Mouse (Mus musculus) lung, adult 2 months (tissue): Measurements from ENCODE around the gene Top2a. TPM values are rescaled to one million over a fixed set of nuclear protein-coding genes. Genes with fewer than 3 reads are reported as not detected.
"Not testable (repeated sequence)": the region's sequence is repeated elsewhere in the genome, so short reads cannot be mapped to it uniquely, and the experiment has no call there.

Experiments
- DNase-seq: peaks from one replicate; pipeline ENCODE4 v3.0.0; 2022
- H3K4me1 ChIP-seq: fragments of 200-500 bp; 2 replicates; pipeline ENCODE4 v1.6.1; 2011; ENCODE audit warnings: low read length; ENCODE audit not compliant: control insufficient read depth, insufficient read depth
- H3K4me3 ChIP-seq: fragments of 200-500 bp; replicated peaks from 2 replicates; pipeline ENCODE3; 2011; ENCODE audit warnings: low read depth, mild to moderate bottlenecking, control low read depth, low read length; ENCODE audit errors: extremely low read depth
- CTCF ChIP-seq: fragments of 200-500 bp; IDR thresholded peaks from 2 replicates; pipeline ENCODE4 v1.5.1; 2011; ENCODE audit warnings: mild to moderate bottlenecking, low read length, control low read depth; ENCODE audit not compliant: insufficient read depth
- POLR2A ChIP-seq: fragments of 200-500 bp; IDR thresholded peaks from 2 replicates; pipeline ENCODE4 v1.6.1; 2011; ENCODE audit warnings: low read depth, mild to moderate bottlenecking, control low read depth, low read length, borderline replicate concordance; ENCODE audit errors: extremely low read depth
- WGBS: fragments of 180-500 bp; shearing (Covaris S2); methylation state at CpG from one replicate; pipeline ENCODE4 v1.1.7; 2018; 5-methylcytosine and 5-hydroxymethylcytosine counted together
- polyA plus RNA-seq: library from polyadenylated mRNA; depleted of rRNA; stranded (reverse); fragments of >200 nt; gene quantifications from 2 replicates; pipeline ENCODE4 v1.2.3, GENCODE M21; 2012

Top2a gene
- polyA plus RNA-seq, 1 experiment, result 1.4 TPM

DNA sequence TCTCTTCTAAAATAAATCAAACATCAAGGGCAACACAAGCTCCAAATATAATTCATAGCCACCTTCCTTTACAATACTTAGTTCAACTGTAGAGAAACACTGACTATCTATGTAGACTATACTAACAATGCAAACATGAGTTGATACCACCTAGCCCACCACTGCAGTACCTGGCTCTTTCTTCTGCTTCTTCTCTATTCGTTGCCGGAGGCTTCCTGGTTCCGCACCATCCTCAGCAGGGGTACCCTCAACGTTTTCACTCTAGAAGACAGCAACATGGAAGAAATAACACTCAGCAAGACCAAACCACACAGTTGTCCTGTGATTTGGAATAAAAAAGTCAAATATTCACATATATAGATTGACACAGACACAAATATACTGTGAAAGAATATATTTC, 26.3 kb downstream of the Top2a start:
- TF ChIP-seq CTCF, result no peak
- no peak for TF ChIP-seq POLR2A
- DNase-seq, result no peak
- Histone ChIP-seq H3K4me1 (no peaks in the 10 kb centered on the region), H3K4me3 (no peak overlapping the region)
- 87% methylated on average over 4 of the region's 4 CpGs for WGBS

DNA sequence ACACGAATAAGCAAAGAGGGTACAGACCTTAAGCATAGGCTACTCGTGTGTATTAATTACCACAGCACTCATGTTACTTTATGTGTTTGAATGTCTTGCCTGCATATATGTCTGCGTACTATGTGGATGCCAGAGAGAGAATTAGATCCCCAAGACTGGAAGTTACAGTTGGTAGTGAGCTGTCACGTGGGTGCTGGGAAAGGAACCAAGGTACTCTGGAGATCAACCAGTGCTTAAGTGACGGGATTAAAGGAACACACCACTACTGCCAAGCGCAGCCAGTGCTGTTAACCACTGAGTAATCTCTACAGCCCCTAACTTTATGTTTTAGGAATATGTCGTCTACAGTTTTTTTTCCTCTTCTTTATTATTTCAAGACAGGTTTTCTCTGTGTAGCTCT, 28.0 kb downstream of the Top2a start:
- TF ChIP-seq POLR2A (no peak), CTCF (no peak)
- H3K4me3 ChIP-seq, result no peak overlapping the region
- DNase-seq, result no peak
- H3K4me1 ChIP-seq, result no peaks in the 10 kb centered on the region
- 91% methylated on average over 7 of the region's 7 CpGs for WGBS

DNA sequence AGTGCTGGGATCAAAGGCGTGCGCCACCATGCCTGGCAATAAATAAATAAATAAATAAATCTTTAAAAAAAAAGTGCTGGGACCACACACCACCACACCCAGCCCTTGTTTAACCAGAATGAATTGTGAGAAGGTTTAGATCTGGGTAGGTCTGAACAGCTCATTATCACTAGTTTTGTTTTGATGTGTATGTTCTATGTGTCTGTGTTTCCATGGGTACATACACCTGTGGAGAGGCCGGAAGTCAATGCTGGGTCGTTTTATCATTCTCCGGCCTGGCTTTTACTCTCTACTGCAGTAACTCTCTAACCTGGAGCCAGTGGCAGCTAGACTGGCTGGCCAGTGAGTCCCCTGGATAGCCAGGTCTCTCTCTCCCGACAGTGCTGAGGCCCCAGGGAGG, 33.1 kb downstream of the Top2a start:
- Histone ChIP-seq H3K4me3 (no peak overlapping the region), H3K4me1 (no peaks in the 10 kb centered on the region)
- no peak for DNase-seq
- TF ChIP-seq POLR2A, result no peak
- no peak for TF ChIP-seq CTCF
- 85% methylated on average over 6 of the region's 6 CpGs for WGBS

DNA sequence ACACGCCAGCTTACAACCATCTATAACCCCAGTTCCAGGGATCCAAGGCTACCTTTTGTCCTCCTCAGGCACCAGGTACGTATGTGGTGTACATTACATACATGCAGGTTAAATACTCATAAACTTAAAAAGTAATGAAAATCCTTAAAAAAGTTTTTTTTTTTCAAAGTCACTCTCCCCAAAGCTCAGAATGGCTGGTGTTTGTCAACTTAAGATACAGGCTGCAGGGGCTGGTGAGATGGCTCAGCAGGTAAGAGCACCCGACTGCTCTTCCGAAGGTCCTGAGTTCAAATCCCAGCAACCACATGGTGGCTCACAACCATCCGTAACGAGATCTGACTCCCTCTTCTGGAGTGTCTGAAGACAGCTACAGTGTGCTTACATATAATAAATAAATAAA, 35.7 kb downstream of the Top2a start:
- not testable (repeated sequence) for H3K4me1 ChIP-seq, DNase-seq, H3K4me3 ChIP-seq
- 92% methylated on average over 6 of the region's 6 CpGs for WGBS

DNA sequence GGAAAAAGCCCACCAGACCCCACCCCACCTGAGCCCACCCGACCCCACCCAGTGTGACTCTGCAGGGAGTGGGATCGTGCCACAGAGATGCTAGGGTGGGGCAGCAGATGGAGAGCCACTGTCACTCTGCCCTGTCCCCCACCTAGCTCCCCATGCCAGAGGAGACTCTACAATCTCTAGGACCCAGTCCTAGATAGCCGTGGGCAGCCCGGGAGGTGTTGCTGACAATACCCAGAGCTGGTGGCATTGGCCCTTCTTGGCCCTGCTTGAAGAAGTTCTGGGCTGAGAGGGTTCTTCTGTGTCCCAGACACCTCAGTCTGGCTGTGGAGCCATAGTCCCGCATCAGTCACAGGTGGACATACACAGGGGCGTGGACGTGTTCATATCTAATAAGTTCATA, 38.4 kb downstream of the Top2a start:
- TF ChIP-seq CTCF (no peak), POLR2A (no peak)
- H3K4me3 ChIP-seq, result no peak overlapping the region
- 83% methylated on average over 7 of the region's 7 CpGs for WGBS
- no peak for DNase-seq
- no peaks in the 10 kb centered on the region; the same call in 1 of the 2 replicates for H3K4me1 ChIP-seq

DNA sequence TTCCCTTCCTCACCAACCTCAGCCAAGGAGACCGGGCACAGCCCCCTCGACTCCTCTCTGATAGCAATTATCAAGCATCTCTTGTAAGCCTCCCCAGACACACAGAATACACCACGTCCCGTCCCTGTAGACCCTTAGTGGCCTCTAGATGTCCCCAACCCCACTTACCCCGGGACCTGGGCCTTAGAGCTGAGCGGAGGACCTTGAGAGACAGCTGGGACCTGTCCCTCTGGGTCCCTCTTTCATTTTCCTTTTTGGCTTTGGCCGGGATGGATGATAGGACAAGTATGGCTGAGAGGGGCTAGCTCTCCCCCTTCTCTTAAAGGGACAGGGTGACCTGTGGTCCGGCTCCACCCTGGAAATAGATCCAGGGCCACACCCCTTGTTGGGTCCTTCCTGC, 40.4 kb downstream of the Top2a start:
- no peaks in the 10 kb centered on the region; the same call in 1 of the 2 replicates for H3K4me1 ChIP-seq
- TF ChIP-seq CTCF (no peak), POLR2A (no peak)
- no peak for DNase-seq
- H3K4me3 ChIP-seq, result no peak overlapping the region
- 70% methylated on average over 8 of the region's 8 CpGs for WGBS

DNA sequence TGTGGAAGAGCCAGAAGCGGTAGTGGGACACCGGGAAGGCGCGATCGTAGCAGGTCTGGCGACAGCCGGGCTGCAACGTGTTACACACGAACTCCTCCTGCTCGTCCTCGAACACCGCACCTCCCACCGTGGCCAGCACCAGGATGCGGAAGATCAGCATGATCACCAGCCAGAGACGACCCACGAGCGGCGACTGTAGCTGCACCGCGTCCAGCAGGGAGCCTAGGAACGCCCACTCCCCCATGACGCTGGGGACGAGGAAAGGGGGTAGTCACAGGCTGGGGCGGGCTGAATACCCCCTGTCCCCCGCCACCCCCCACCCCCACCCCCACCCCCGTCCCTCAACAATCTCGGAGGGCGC, 41.2 kb downstream of the Top2a start, which contains the start of gene Gjd3:
Gjd3 (minus strand) TSS at position 244 of the 361 bp plus-strand sequence.
- no peaks in the 10 kb centered on the region; the same call in 1 of the 2 replicates for H3K4me1 ChIP-seq
- peak within 1 kb of the TSS; percentile 45 for H3K4me3 ChIP-seq
- DNase-seq, result no peak
- TF ChIP-seq POLR2A (no peak), CTCF (no peak)
- WGBS, result 6% methylated on average over 28 of the region's 28 CpGs

DNA sequence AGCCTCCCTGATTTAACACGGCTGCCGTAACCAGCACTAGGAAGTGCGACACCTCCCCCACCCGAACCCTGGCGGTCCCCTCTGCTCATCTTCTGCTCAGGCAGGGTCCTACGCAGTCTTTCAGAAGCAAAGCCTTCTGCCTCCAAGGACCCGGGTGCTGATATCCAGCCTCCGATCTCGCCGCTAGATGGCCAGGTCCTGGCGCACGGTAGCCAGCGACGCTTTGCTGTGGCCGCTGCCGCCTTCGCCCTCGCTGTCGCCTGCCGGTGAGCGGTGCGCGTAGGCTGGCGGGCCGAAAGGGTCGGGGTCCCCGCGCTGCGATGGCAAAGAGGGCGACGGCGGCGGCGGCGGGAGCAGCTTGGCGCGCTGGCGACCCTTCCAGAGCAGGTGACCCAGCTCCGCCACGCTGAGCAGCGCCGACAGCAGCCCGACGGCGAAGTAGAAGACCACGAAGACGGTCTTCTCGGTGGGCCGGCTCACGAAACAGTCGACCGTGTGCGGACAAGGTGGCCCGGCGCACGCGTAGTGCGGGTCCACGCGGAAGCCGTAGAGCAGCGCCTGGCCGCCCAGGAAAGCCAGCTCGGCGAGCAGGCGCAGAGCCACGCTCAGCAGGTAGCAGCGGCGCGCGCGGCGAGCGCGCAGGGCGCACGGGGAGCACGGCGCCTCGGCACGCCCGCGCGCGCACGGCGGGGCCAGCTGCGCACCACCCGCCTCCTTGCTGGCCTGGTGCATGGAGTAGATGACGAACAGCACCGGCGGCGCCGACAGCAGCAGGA, 41.8 kb downstream of the Top2a start:
- peak; percentile 54 for DNase-seq
- H3K4me3 ChIP-seq, result peak overlapping the region; percentile 45
- WGBS, result 1% methylated on average over 94 of the region's 94 CpGs
- peak; percentile 50 for TF ChIP-seq CTCF
- no peak for TF ChIP-seq POLR2A
- H3K4me1 ChIP-seq, result no peaks in the 10 kb centered on the region; the same call in 1 of the 2 replicates

DNA sequence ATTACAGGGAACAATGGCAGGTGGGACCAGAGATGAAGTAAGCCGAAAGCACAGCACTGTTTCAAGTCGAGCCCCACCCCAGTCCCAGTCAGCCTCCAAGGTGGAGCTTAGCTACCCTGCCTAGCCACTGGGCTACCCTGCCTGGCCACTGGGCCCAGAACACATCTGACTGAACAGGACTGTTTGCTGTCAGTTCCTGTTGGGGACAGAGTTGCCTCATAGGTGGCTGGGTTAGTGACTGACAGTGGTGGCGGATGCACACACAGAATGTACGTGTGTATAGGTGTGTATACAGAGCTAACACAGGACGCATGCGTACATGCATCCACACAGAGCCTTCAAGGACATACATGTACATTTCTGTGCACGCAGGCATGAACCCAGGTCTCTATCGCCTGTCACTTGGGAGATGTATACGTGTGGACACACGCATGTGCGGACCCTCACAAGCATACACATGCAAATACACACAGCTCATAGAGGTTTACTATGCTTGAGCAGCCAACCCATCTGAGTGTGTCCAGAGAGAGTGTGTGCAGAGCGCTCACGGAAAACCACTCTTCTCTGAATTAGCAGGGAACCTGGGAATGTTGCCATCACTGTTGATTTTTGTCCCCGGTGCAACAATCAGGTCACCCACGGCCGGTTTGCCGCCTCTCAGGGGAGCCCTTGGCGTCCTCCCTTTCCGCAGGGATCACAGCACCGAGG, 42.5 kb downstream of the Top2a start:
- TF ChIP-seq POLR2A (no peak), CTCF (no peak)
- H3K4me1 ChIP-seq, result no peaks in the 10 kb centered on the region; the same call in 1 of the 2 replicates
- DNase-seq, result no peak
- H3K4me3 ChIP-seq, result no peak overlapping the region
- 41% methylated on average over 20 of the region's 20 CpGs for WGBS

DNA sequence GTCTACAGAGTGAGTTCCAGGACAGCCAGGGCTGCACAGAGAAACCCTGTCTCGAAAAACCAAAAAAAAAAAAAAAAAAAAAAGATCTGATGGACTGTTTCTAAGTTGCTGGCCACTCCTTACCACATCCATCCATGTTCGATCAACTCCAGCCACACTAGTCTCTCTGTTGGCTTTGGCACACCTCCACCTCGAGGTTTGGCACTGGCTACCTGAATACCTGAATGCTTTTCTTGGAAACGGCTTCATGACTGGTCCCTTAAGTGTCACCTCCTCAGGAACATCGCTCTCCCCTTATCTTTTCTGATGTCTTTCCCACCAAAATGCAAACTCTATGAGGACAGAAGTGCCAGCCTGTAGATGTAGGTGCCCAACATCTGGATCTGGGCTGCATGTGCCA, 44.6 kb downstream of the Top2a start:
- 55% methylated on average over 5 of the region's 5 CpGs for WGBS
- no peak overlapping the region for H3K4me3 ChIP-seq
- TF ChIP-seq CTCF (no peak), POLR2A (no peak)
- no peak for DNase-seq
- H3K4me1 ChIP-seq, result no peaks in the 10 kb centered on the region; the same call in 1 of the 2 replicates
